Mouse (Mus musculus) heart, embryonic 12.5 days (tissue): ENCODE data around the gene Tbce. TPM values are rescaled to one million over a fixed set of nuclear protein-coding genes. Genes with fewer than 3 reads are reported as not detected.

Experiments
- polyA plus RNA-seq: library from polyadenylated mRNA; unstranded; fragments of >200 nt; fragmentation: Nextera tagmentation; extraction: Ambion mirVana; gene quantifications from 2 replicates; pipeline ENCODE4 v1.2.1, GENCODE M21; 2016

The Tbce gene
- polyA plus RNA-seq, 1 experiment from 2014 or later = 38.1 TPM

Other genes with a start within 250 kb of the Tbce start
- gene B3galnt2, start 85.2 kb downstream of the Tbce start, polyA plus RNA-seq = 22.8 and 24.8 TPM in 2 replicates
- gene Arid4b, start 23.6 kb upstream of the Tbce start, polyA plus RNA-seq = 46.9 and 50.0 TPM in 2 replicates
- 47.8 and 49.1 TPM in 2 replicates for gene Ggps1, start 23.9 kb upstream of the Tbce start, polyA plus RNA-seq